Mouse (Mus musculus): ENCODE measurements around the gene Pou3f3. TPM values are rescaled to one million over a fixed set of nuclear protein-coding genes. Genes with fewer than 3 reads are reported as not detected.

The Pou3f3 gene
- polyA plus RNA-seq, 1 experiment from 2014 or later: 29.3 TPM

- Histone ChIP-seq H3K27ac (ENCODE audit: low read depth, low read length) (no peak overlapping the region), H3K27me3 (ENCODE audit: control insufficient read depth, insufficient read depth, low read length) (no peaks in the 10 kb centered on the region)
- ATAC-seq (replicated peaks; ENCODE audit: low FRiP score): no peak
These were observed 23.0 kb downstream of the Pou3f3 start for GRCm38 (mm10) chr1:42718549-42718948.

GRCm38 (mm10) chr1:42721353-42721752, 25.8 kb downstream of the Pou3f3 start:
- Histone ChIP-seq H3K9me3 (ENCODE audit: control insufficient read depth, low read length) (no peaks in the 10 kb centered on the region), H3K36me3 (ENCODE audit: control insufficient read depth, insufficient read depth, low read length) (no peaks in the 10 kb centered on the region), H3K4me2 (ENCODE audit: low read depth, low read length, severe bottlenecking) (no peak overlapping the region), H3K27ac (ENCODE audit: low read depth, low read length) (no peak overlapping the region), H3K27me3 (ENCODE audit: control insufficient read depth, insufficient read depth, low read length) (no peaks in the 10 kb centered on the region), H3K4me1 (replicated peaks; ENCODE audit: control insufficient read depth, insufficient read depth, low read length) (0 out of 2 replicates have a peak, but pooled peaks cover 3% of the 10 kb centered on the region), H3K4me3 (ENCODE audit: low read depth, low read length) (no peak overlapping the region), H3K9ac (ENCODE audit: low read length) (no peak overlapping the region)
- WGBS: 78% methylated on average over 5 of the region's 5 CpGs
- DNase-seq (ENCODE audit: low spot score): peak; percentile 43
- no peak for ATAC-seq (replicated peaks; ENCODE audit: low FRiP score)

More at GRCm38 (mm10) chr1:42718549-42718948, 23.0 kb downstream of the Pou3f3 start:
- Histone ChIP-seq H3K4me1 (replicated peaks; ENCODE audit: control insufficient read depth, insufficient read depth, low read length) (peaks cover 8% of the 10 kb centered on the region; the same call in 1 of the 2 replicates), H3K9me3 (ENCODE audit: control insufficient read depth, low read length) (no peaks in the 10 kb centered on the region), H3K4me3 (ENCODE audit: low read depth, low read length) (no peak overlapping the region), H3K9ac (ENCODE audit: low read length) (peak overlapping the region; percentile 13; the same call in 1 of the 2 replicates), H3K4me2 (ENCODE audit: low read depth, low read length, severe bottlenecking) (no peak overlapping the region), H3K36me3 (ENCODE audit: control insufficient read depth, insufficient read depth, low read length) (no peaks in the 10 kb centered on the region)
- peak; percentile 47 for DNase-seq (ENCODE audit: low spot score)
- 24% methylated on average over 5 of the region's 5 CpGs for WGBS

GRCm38 (mm10) chr1:42723769-42724300, 28.3 kb downstream of the Pou3f3 start:
- H3K4me2 ChIP-seq (ENCODE audit: low read depth, low read length, severe bottlenecking): no peak overlapping the region
- WGBS: 95% methylated on average over 1 of the region's 1 CpGs
- ATAC-seq (replicated peaks; ENCODE audit: low FRiP score) (no peak), DNase-seq (ENCODE audit: low spot score) (peak; percentile 7)
- no peak overlapping the region for H3K27ac ChIP-seq (ENCODE audit: low read depth, low read length)
- no peak overlapping the region for H3K4me3 ChIP-seq (ENCODE audit: low read depth, low read length)
- H3K36me3 ChIP-seq (ENCODE audit: control insufficient read depth, insufficient read depth, low read length): no peaks in the 10 kb centered on the region
- H3K9ac ChIP-seq (ENCODE audit: low read length): no peak overlapping the region
- peaks cover 2% of the 10 kb centered on the region; the same call in 1 of the 2 replicates for H3K4me1 ChIP-seq (replicated peaks; ENCODE audit: control insufficient read depth, insufficient read depth, low read length)
- no peaks in the 10 kb centered on the region for H3K9me3 ChIP-seq (ENCODE audit: control insufficient read depth, low read length)
- no peaks in the 10 kb centered on the region for H3K27me3 ChIP-seq (ENCODE audit: control insufficient read depth, insufficient read depth, low read length)

- DNase-seq (ENCODE audit: low spot score) (peak; percentile 14), ATAC-seq (replicated peaks; ENCODE audit: low FRiP score) (no peak)
- WGBS: 83% methylated on average over 2 of the region's 2 CpGs
These were observed 29.3 kb downstream of the Pou3f3 start for GRCm38 (mm10) chr1:42724881-42725280.

GRCm38 (mm10) chr1:42727161-42727560, 31.6 kb downstream of the Pou3f3 start:
- Histone ChIP-seq H3K9me3 (ENCODE audit: control insufficient read depth, low read length) (no peaks in the 10 kb centered on the region), H3K4me1 (replicated peaks; ENCODE audit: control insufficient read depth, insufficient read depth, low read length) (no peaks in the 10 kb centered on the region; the same call in 1 of the 2 replicates), H3K36me3 (ENCODE audit: control insufficient read depth, insufficient read depth, low read length) (no peaks in the 10 kb centered on the region), H3K9ac (ENCODE audit: low read length) (no peak overlapping the region), H3K4me3 (ENCODE audit: low read depth, low read length) (no peak overlapping the region), H3K27ac (ENCODE audit: low read depth, low read length) (no peak overlapping the region), H3K4me2 (ENCODE audit: low read depth, low read length, severe bottlenecking) (no peak overlapping the region), H3K27me3 (ENCODE audit: control insufficient read depth, insufficient read depth, low read length) (no peaks in the 10 kb centered on the region)
- WGBS: 90% methylated on average over 5 of the region's 5 CpGs
- ATAC-seq (replicated peaks; ENCODE audit: low FRiP score): no peak
- DNase-seq (ENCODE audit: low spot score): no peak

More at GRCm38 (mm10) chr1:42724881-42725280, 29.3 kb downstream of the Pou3f3 start:
- Histone ChIP-seq H3K27ac (ENCODE audit: low read depth, low read length) (no peak overlapping the region), H3K9ac (ENCODE audit: low read length) (no peak overlapping the region), H3K9me3 (ENCODE audit: control insufficient read depth, low read length) (no peaks in the 10 kb centered on the region), H3K4me1 (replicated peaks; ENCODE audit: control insufficient read depth, insufficient read depth, low read length) (no peaks in the 10 kb centered on the region; the same call in 1 of the 2 replicates), H3K4me2 (ENCODE audit: low read depth, low read length, severe bottlenecking) (no peak overlapping the region), H3K27me3 (ENCODE audit: control insufficient read depth, insufficient read depth, low read length) (no peaks in the 10 kb centered on the region), H3K4me3 (ENCODE audit: low read depth, low read length) (no peak overlapping the region), H3K36me3 (ENCODE audit: control insufficient read depth, insufficient read depth, low read length) (no peaks in the 10 kb centered on the region)

GRCm38 (mm10) chr1:42727676-42728075, 32.1 kb downstream of the Pou3f3 start:
- no peak for ATAC-seq (replicated peaks; ENCODE audit: low FRiP score)
- no peak overlapping the region for H3K4me2 ChIP-seq (ENCODE audit: low read depth, low read length, severe bottlenecking)
- H3K36me3 ChIP-seq (ENCODE audit: control insufficient read depth, insufficient read depth, low read length): no peaks in the 10 kb centered on the region
- peak; percentile 26 for DNase-seq (ENCODE audit: low spot score)
- H3K9ac ChIP-seq (ENCODE audit: low read length): no peak overlapping the region
- no peaks in the 10 kb centered on the region for H3K27me3 ChIP-seq (ENCODE audit: control insufficient read depth, insufficient read depth, low read length)
- H3K9me3 ChIP-seq (ENCODE audit: control insufficient read depth, low read length): no peaks in the 10 kb centered on the region
- H3K4me3 ChIP-seq (ENCODE audit: low read depth, low read length): no peak overlapping the region
- 79% methylated on average over 7 of the region's 7 CpGs for WGBS
- H3K27ac ChIP-seq (ENCODE audit: low read depth, low read length): no peak overlapping the region
- H3K4me1 ChIP-seq (replicated peaks; ENCODE audit: control insufficient read depth, insufficient read depth, low read length): no peaks in the 10 kb centered on the region; the same call in 1 of the 2 replicates

GRCm38 (mm10) chr1:42741383-42742241, 46.0 kb downstream of the Pou3f3 start:
- 82% methylated on average over 16 of the region's 16 CpGs for WGBS
- no peaks in the 10 kb centered on the region for H3K27me3 ChIP-seq (ENCODE audit: control insufficient read depth, insufficient read depth, low read length)
- no peaks in the 10 kb centered on the region for H3K36me3 ChIP-seq (ENCODE audit: control insufficient read depth, insufficient read depth, low read length)
- H3K4me2 ChIP-seq (ENCODE audit: low read depth, low read length, severe bottlenecking): no peak overlapping the region
- no peak overlapping the region for H3K27ac ChIP-seq (ENCODE audit: low read depth, low read length)
- H3K9ac ChIP-seq (ENCODE audit: low read length): no peak overlapping the region
- H3K4me3 ChIP-seq (ENCODE audit: low read depth, low read length): no peak overlapping the region
- no peaks in the 10 kb centered on the region for H3K4me1 ChIP-seq (replicated peaks; ENCODE audit: control insufficient read depth, insufficient read depth, low read length)
- no peak for DNase-seq (ENCODE audit: low spot score)
- no peak for ATAC-seq (replicated peaks; ENCODE audit: low FRiP score)
- no peaks in the 10 kb centered on the region for H3K9me3 ChIP-seq (ENCODE audit: control insufficient read depth, low read length)

- Histone ChIP-seq H3K27ac (ENCODE audit: low read depth, low read length) (no peak overlapping the region), H3K27me3 (ENCODE audit: control insufficient read depth, insufficient read depth, low read length) (no peaks in the 10 kb centered on the region), H3K36me3 (ENCODE audit: control insufficient read depth, insufficient read depth, low read length) (no peaks in the 10 kb centered on the region), H3K4me2 (ENCODE audit: low read depth, low read length, severe bottlenecking) (no peak overlapping the region), H3K4me3 (ENCODE audit: low read depth, low read length) (no peak overlapping the region), H3K4me1 (replicated peaks; ENCODE audit: control insufficient read depth, insufficient read depth, low read length) (no peaks in the 10 kb centered on the region), H3K9me3 (ENCODE audit: control insufficient read depth, low read length) (no peaks in the 10 kb centered on the region), H3K9ac (ENCODE audit: low read length) (no peak overlapping the region)
- 86% methylated on average over 4 of the region's 4 CpGs for WGBS
- DNase-seq (ENCODE audit: low spot score) (no peak), ATAC-seq (replicated peaks; ENCODE audit: low FRiP score) (no peak)
These were observed 46.6 kb downstream of the Pou3f3 start for GRCm38 (mm10) chr1:42742242-42742560.
